Mouse (Mus musculus): ENCODE measurements around the gene Pphln1.

DNA sequence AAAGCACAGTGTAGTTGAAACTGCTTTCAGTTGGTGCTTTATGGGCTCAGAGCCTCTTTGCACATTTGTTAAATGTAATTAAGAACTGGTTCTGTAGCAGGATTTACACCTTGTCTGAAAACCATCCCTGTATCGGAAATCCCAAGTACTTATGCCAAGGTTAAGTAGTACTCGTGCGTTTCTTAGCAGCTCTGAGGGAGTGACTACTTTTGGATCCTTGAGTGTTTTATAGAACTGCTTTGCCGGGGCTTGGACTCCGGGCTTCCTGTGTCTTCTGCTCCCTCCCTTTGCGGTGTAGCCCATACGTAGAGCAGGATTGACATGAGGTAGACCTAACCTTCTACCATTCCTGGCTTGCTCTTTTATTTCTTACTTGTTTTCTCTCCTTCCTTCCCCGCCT is 77.5 kb downstream of the Pphln1 start:
- TF ChIP-seq CTCF (IDR thresholded peaks at IDR 0.05; ENCODE audit: low read depth, low read length) = no peak
- TF ChIP-seq POLR2AphosphoS5 (IDR thresholded peaks at IDR 0.05; ENCODE audit: insufficient replicate concordance, low read depth, low read length) = no peak
- TF ChIP-seq TAL1 (conservative IDR thresholded peaks at IDR 0.05; ENCODE audit: low read depth, low read length) = no peak
- no peak for TF ChIP-seq GATA1 (IDR thresholded peaks at IDR 0.05; ENCODE audit: borderline replicate concordance, low read length)
- no peak for TF ChIP-seq GATA2 (IDR thresholded peaks at IDR 0.05; ENCODE audit: borderline replicate concordance, low read depth, low read length)

Measured in G1E (cell line).